Mouse (Mus musculus): ENCODE data around the gene Hgd.

- no peak for TF ChIP-seq POLR2A (IDR thresholded peaks at IDR 0.05; ENCODE audit: extremely low read depth, insufficient read depth, low read length)
- no peak for TF ChIP-seq CTCF (IDR thresholded peaks at IDR 0.05; ENCODE audit: extremely low read depth, insufficient read depth, low read length)
Measured at GRCm38 (mm10) chr16:37539240-37539610, 40.7 kb upstream of the Hgd start.
